Mouse (Mus musculus) adrenal gland, postnatal 36 days (tissue): Measurements from ENCODE around the gene Rab9. TPM values are rescaled to one million over a fixed set of nuclear protein-coding genes. Genes with fewer than 3 reads are reported as not detected.
A peak's percentile ranks its signal among the peaks of the same experiment; 100 is the strongest.

Source experiments
- DNase-seq, 2 experiments: peaks; one replicate each; pipeline ENCODE4 v3.0.0; 2021; ENCODE audit warnings: mixed read lengths in 1 of 2
- long read RNA-seq, 2 experiments: library from polyadenylated mRNA; stranded (forward); transcript quantifications; one replicate each; pipeline ENCODE4 v2.0.0; 2021; ENCODE audit warnings: borderline sequencing depth in 2 of 2
- total RNA-seq, 2 experiments: library from RNA; stranded (reverse); gene quantifications; 2 replicates each; pipeline ENCODE4 v1.2.3; 2021

The Rab9 gene
- 10 to 100 TPM; 46.2 to 54.3 TPM for total RNA-seq
- long read RNA-seq, experiment 1, transcript Rab9-202 (3 exons, 1,447 nt), result major isoform, 75 of 79 reads
- long read RNA-seq, experiment 1, partial matches to known transcripts, result 1 of 79 reads
- long read RNA-seq, experiment 1, other reads (novel, unspliced or antisense), result 3 of 79 reads
- long read RNA-seq, experiment 2, transcript Rab9-202 (3 exons, 1,447 nt), result major isoform, 18 of 19 reads
- long read RNA-seq, experiment 2, partial matches to known transcripts, result 0 of 19 reads
- long read RNA-seq, experiment 2, other reads (novel, unspliced or antisense), result 1 of 19 reads

- DNase-seq, result peak; percentile 94 to 97
These were observed at the start of gene Rab9 for GRCm38 (mm10) chrX:166479365-166479983. TSS of gene Rab9 (minus strand) at chrX:166479867.

DNA sequence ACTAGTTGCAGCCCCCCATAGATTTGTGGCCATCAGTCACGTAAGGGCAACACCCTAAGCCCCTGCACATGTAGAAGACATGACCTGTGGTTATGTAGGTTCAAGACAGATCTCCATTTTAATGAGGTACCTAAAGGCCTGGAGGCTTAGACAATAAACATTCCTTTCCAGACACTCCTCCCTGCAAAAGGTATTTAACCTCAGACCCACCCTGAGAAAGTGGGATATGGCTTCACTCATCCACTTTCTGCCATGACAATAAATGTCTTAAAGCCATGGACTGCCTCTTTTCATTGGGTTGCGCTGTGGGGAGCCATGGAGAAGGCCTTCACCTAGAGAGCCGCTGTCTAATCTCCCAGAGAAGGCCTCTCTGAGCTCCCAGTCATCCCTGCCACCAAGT lies 48.5 kb upstream of the Rab9 start:
- DNase-seq, result no peak

DNA sequence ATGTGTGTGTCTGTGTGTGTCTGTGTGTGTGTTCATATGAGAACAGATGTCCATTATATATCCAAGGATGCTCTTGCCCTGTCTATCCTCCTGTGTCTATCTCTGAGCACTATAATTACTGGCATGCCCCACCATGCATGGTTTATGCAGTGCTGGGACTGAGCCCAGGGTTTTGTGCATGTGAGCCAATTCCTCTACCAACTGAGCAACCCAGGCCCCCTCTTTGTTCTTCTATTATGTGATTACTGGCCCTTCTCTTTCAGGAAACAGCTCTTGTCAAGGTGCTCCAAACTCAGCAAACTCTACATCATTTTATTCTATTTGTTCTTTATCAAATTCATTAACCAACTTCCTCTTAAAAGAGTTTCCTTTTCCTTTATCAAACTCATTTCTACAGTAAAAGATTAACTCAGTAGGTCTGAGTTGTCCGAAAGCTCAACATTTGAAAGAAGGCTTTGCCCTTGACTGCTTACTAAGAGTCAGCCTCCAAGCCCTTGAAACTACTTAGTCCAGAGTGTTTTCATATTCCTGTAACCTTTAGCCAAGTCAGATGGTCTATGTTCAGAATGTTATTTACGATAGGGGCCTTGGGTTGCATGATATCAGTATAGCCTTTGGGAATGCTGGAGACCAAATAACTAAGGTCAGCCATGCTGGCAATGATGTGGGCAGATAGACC lies 46.1 kb upstream of the Rab9 start:
- DNase-seq, result peak in 1 of 2 experiments; percentile 7

GRCm38 (mm10) chrX:166520782-166521181 lies 41.1 kb upstream of the Rab9 start:
- DNase-seq, result no peak

GRCm38 (mm10) chrX:166518345-166518744 lies 38.7 kb upstream of the Rab9 start, which contains the start of gene Tceanc:
TSS of gene Tceanc (minus strand) at chrX:166518567.
- no peak for DNase-seq

DNA sequence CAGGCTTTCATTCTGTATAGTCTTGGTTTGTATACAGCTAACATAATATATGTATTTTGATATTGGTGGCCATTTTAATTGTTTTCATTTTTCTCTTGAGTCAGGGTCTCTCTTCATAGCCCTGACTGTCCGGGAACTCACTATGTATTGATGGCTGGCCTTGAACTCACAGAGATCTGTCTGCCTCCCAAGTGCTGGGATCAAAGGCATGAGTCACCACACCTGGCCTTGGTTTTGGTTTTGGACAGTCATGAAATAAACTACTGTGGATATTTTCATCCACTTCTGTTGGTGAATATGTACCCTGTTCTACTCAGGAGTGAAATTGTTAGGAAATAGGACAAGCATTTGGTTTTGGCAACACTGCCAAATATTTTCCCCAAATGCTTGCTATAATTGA lies 37.0 kb upstream of the Rab9 start:
- DNase-seq, result peak; percentile 43 to 58

- no peak for DNase-seq
These were observed 36.3 kb upstream of the Rab9 start for GRCm38 (mm10) chrX:166515923-166516322.

GRCm38 (mm10) chrX:166514035-166514434 lies 34.4 kb upstream of the Rab9 start:
- DNase-seq, result peak in 1 of 2 experiments; percentile 21

- no peak for DNase-seq
These were observed 32.4 kb upstream of the Rab9 start for GRCm38 (mm10) chrX:166512071-166512470.

GRCm38 (mm10) chrX:166511107-166511506 lies 31.4 kb upstream of the Rab9 start:
- DNase-seq, result no peak

DNA sequence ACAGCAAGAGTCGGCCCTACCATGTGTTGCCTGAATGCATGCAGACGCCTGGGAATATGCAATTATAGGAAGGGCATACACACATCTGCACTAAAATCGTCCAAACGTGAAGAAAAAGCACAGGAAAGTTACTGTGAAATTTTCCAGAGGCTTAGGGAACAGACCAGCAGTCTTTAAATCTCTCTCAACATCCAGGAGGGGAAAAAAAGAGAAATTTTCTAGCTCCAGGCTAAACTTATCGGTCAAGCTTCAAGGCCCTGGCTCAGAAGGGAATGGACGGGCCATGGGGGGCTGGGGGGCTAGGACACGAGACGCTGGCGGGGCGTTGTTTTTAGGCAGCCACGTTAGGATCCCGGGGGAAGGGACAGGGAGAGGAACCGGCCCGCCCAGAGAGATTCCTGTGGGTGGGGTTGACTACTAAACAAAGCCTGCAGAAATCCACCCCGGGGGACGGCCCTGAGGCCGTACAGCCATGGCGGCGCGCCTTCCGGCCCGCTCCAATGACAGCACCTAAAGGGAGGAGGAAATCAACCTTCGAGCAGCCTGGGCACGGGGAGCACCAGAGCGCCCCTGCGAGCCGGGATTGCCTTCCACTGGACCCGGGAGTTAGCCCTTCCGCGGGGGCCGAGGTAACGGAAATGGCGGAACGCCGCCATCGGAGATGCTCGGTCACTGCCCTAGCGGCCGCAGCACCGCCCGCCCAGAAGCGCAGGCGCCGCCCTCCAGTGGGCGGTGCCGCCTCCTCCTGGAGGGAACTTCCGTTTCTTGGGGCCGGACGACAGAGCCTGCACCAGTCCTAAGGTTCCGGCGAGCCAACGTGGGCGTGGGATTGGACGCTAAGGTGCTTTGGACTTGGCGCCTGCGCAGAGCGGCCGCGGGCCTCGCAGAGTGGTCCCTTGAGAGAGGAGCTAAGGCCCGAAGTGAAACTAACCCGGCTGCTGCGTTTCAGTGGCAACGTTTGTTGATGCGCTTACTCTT lies 30.4 kb upstream of the Rab9 start:
- peak; percentile 93 to 94 for DNase-seq

GRCm38 (mm10) chrX:166504421-166504820 lies 24.8 kb upstream of the Rab9 start:
- no peak for DNase-seq

GRCm38 (mm10) chrX:166499496-166500190 lies 20.0 kb upstream of the Rab9 start:
- no peak for DNase-seq

GRCm38 (mm10) chrX:166497771-166498170 lies 18.1 kb upstream of the Rab9 start:
- no peak for DNase-seq

GRCm38 (mm10) chrX:166495052-166495451 lies 15.4 kb upstream of the Rab9 start:
- DNase-seq, result no peak

DNA sequence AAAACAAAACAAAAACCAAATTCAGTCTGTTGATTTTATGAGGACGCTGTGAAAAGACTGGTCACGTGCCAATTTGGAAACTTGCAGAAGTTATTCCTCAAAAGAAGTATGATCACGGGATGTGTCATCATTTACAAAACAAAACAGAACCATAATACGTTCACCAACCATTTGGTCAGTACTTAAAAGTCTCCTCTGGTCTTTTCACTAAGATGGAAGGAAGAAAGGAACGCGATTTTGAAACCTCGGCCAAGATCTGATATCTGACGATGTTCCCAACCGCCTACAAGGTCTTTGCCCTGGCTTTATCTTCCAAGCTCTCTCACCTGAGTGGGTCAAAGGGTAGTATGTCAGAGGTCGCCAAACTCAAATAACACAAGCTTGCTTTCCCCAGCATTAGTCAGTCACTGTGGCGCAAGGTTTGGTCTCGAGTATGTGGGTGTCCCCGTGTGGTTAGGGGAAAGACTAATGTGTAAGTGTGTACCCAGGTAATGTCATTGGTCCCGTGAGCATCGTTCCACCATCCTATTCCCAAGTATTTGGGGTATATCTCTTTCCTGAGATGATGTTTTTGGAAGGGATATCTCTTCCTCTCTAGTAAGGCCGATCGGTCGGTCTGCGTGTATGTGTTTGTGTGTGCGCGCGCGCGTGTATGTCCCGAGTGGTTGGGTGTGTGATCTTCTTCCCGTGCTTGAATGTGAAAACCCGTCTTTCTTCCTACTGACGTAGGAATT lies 869 bp downstream of the Rab9 start:
- peak; percentile 10 to 30 for DNase-seq

GRCm38 (mm10) chrX:166477393-166477792 lies 2.3 kb downstream of the Rab9 start:
- DNase-seq, result no peak

DNA sequence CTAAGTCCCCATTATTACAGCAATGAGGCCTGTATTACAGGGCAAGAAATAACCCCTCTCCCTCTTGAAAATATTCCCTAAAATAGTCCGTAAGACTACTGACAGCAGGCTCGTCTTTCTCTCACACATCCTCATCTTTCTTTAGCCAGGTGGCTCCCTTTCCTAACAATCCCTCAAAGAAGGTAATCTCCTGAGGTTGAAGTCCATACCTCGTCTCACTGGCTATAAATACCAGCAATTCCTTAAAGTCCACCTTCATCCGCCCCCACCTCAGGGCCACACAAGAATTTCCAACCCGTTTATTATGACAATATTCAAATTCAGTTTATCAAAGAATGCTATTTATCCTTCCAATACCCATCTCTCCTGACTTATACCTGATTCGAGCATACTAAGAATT lies 7.1 kb downstream of the Rab9 start:
- DNase-seq, result no peak

DNA sequence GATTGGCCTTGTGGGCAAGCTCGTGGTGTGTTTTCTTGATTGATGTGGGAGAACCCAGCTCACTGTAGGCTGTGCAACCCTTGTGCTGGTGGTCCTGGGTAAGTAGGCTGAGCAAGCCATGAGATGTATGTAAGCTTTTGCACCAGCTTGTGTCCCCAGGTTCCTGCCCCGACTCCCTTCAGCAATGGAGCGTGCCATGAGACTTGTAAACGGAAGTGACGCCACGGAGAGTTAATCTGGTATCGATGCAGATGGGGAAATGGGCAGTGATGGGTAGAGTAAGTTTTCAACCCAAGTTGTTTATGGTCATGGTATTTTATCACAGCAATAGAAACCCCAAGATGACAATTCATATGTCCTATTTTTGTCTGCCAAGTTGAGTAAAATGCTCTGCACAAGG lies 11.3 kb downstream of the Rab9 start:
- no peak for DNase-seq

GRCm38 (mm10) chrX:166455525-166455924 lies 24.1 kb downstream of the Rab9 start:
- no peak for DNase-seq

DNA sequence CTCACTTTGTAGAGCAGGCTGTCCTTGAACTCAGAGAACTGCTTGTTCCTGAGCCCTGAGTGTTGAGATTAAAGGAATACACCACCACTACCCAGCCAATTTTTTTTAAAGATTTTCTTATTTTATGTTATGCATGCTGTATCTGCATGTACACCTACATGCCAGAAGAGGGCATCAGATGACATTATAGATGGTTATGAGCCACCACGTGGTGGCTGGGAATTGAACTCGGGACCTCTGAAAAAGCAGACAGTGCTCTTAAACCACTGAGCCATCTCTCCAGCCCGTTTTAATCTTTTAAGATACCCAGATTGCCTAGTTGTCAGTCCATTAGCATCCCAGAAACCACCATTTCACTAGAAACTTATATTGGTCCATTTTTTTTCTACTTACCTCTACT lies 25.3 kb downstream of the Rab9 start:
- no peak for DNase-seq
